Mouse (Mus musculus) adrenal gland, postnatal 14 days (tissue): ENCODE measurements around the gene Abhd2. TPM values are rescaled to one million over a fixed set of nuclear protein-coding genes. Genes with fewer than 3 reads are reported as not detected.

Source experiments
- total RNA-seq: library from RNA; stranded (reverse); gene quantifications from 2 replicates; pipeline ENCODE4 v1.2.3, GENCODE M21; 2021

Abhd2 gene
- total RNA-seq, 1 experiment from 2014 or later = 569 TPM

Other genes starting within 250 kb of the Abhd2 start
- gene Acan, start 219.7 kb upstream of the Abhd2 start, total RNA-seq = 0.48 and 0.49 TPM in 2 replicates
- 1.1 and 1.3 TPM in 2 replicates for gene Hapln3, start 142.2 kb upstream of the Abhd2 start, total RNA-seq
- 220 and 296 TPM in 2 replicates for gene Mfge8, start 124.1 kb upstream of the Abhd2 start, total RNA-seq
- gene Rlbp1, start 113.8 kb downstream of the Abhd2 start, total RNA-seq = not detected in 2 replicates
- 2.0 and 3.0 TPM in 2 replicates for gene Fanci, start 118.7 kb downstream of the Abhd2 start, total RNA-seq
- gene Polg, start 193.2 kb downstream of the Abhd2 start, total RNA-seq = 71.1 and 79.2 TPM in 2 replicates